Mouse (Mus musculus) CH12.LX (cell line): Measurements from ENCODE around the gene Prss57. TPM values are rescaled to one million over a fixed set of nuclear protein-coding genes. Genes with fewer than 3 reads are reported as not detected.

Experiments
- DNase-seq: peaks from one replicate; pipeline ENCODE4 v3.0.0-alpha.2; 2013; ENCODE audit errors: extremely low read depth
- H3K27ac ChIP-seq: 2 replicates; pipeline ENCODE4 v1.5.1; 2012; ENCODE audit warnings: low read depth, mild to moderate bottlenecking, control low read depth, moderate library complexity; ENCODE audit not compliant: insufficient read depth
- H3K27me3 ChIP-seq: replicated peaks from 2 replicates; pipeline ENCODE3; 2012; ENCODE audit warnings: inconsistent platforms
- H3K36me3 ChIP-seq, 2 experiments: replicated peaks in 1 of 2; 2 replicates each; pipeline versions ENCODE3 to v1.6.1; 2012; ENCODE audit warnings: inconsistent platforms in 1 of 2, low read length in 1 of 2, mild to moderate bottlenecking in 1 of 2, mixed read lengths in 1 of 2, moderate library complexity in 1 of 2; ENCODE audit not compliant: control insufficient read depth in 1 of 2, insufficient read depth in 1 of 2
- H3K4me1 ChIP-seq, 2 experiments: 2 replicates each; pipeline ENCODE4 v1.6.1; 2012; ENCODE audit warnings: inconsistent platforms in 1 of 2, moderate library complexity in 1 of 2; ENCODE audit not compliant: insufficient read depth in 2 of 2, control insufficient read depth in 1 of 2
- H3K4me2 ChIP-seq: 2 replicates; pipeline ENCODE4 v1.6.1; 2012; ENCODE audit warnings: low read depth, mild to moderate bottlenecking, control low read depth; ENCODE audit not compliant: poor library complexity, insufficient read depth, severe bottlenecking
- H3K4me3 ChIP-seq, 3 experiments: fragments of 150-350 bp in 1 of 3; sonication (generic) in 1 of 3; replicated peaks in 1 of 3; 2 replicates each; pipeline versions ENCODE3 to v1.5.1; 2011 to 2012; ENCODE audit warnings: low read depth in 2 of 3, low read length in 2 of 3, mild to moderate bottlenecking in 2 of 3, moderate library complexity in 2 of 3, control low read depth in 1 of 3, improper control_type of control experiment in 1 of 3, inconsistent platforms in 1 of 3, mixed read lengths in 1 of 3; ENCODE audit not compliant: poor library complexity in 1 of 3
- H3K79me2 ChIP-seq: replicated peaks from 2 replicates; pipeline ENCODE4 v1.6.1; 2012; ENCODE audit warnings: mild to moderate bottlenecking, moderate library complexity; ENCODE audit not compliant: control insufficient read depth, poor library complexity, insufficient read depth, severe bottlenecking; ENCODE audit errors: extremely low read depth
- H3K9ac ChIP-seq: 2 replicates; pipeline ENCODE4 v1.6.1; 2012; ENCODE audit warnings: low read depth, mild to moderate bottlenecking, control low read depth, moderate library complexity; ENCODE audit not compliant: insufficient read depth
- H3K9me3 ChIP-seq: replicated peaks from 2 replicates; pipeline ENCODE3; 2012; ENCODE audit warnings: low read length, inconsistent platforms, mixed read lengths
- CTCF ChIP-seq, 2 experiments: IDR thresholded peaks in 1 of 2; conservative IDR thresholded peaks in 1 of 2; 2 replicates each; pipeline ENCODE4 v1.5.1; 2011 to 2012; ENCODE audit warnings: low read depth in 2 of 2, low read length in 2 of 2, improper control_type of control experiment in 1 of 2, inconsistent platforms in 1 of 2, mild to moderate bottlenecking in 1 of 2, moderate library complexity in 1 of 2
- ELF1 ChIP-seq: IDR thresholded peaks from 2 replicates; pipeline ENCODE4 v1.6.1; 2014; ENCODE audit warnings: low read depth, mild to moderate bottlenecking, inconsistent platforms, low read length, improper control_type of control experiment
- JUND ChIP-seq: conservative IDR thresholded peaks from 2 replicates; pipeline ENCODE4 v1.6.1; 2011; ENCODE audit warnings: low read depth, low read length, improper control_type of control experiment
- MAZ ChIP-seq: IDR thresholded peaks from 2 replicates; pipeline ENCODE4 v1.6.1; 2012; ENCODE audit warnings: low read depth, mild to moderate bottlenecking, inconsistent platforms, low read length, improper control_type of control experiment, moderate library complexity
- MYC ChIP-seq: IDR thresholded peaks from 2 replicates; pipeline ENCODE4 v1.6.1; 2011; ENCODE audit warnings: low read depth, mild to moderate bottlenecking, improper control_type of control experiment, low read length
- NELFE ChIP-seq: IDR thresholded peaks from 2 replicates; pipeline ENCODE4 v1.6.1; 2011; ENCODE audit warnings: low read depth, low read length, improper control_type of control experiment
- POLR2A ChIP-seq: IDR thresholded peaks from 2 replicates; pipeline ENCODE4 v1.6.1; 2011; ENCODE audit warnings: low read depth, mild to moderate bottlenecking, improper control_type of control experiment, low read length
- SMC3 ChIP-seq: IDR thresholded peaks from 2 replicates; pipeline ENCODE4 v1.6.1; 2011; ENCODE audit warnings: low read depth, low read length, improper control_type of control experiment
- TBP ChIP-seq: conservative IDR thresholded peaks from 2 replicates; pipeline ENCODE4 v1.6.1; 2011; ENCODE audit warnings: low read depth, low read length, improper control_type of control experiment
- USF1 ChIP-seq: IDR thresholded peaks from 2 replicates; pipeline ENCODE4 v1.6.1; 2014; ENCODE audit warnings: low read depth, mild to moderate bottlenecking, inconsistent platforms, low read length, improper control_type of control experiment
- USF2 ChIP-seq: conservative IDR thresholded peaks from 2 replicates; pipeline ENCODE4 v1.6.1; 2011; ENCODE audit warnings: low read depth, low read length, improper control_type of control experiment
- ZC3H11A ChIP-seq: IDR thresholded peaks from 2 replicates; pipeline ENCODE4 v1.6.1; 2012; ENCODE audit warnings: low read depth, mild to moderate bottlenecking, inconsistent platforms, low read length, improper control_type of control experiment
- ZMIZ1 ChIP-seq: IDR thresholded peaks from 2 replicates; pipeline ENCODE4 v1.6.1; 2012; ENCODE audit warnings: low read depth, mild to moderate bottlenecking, inconsistent platforms, low read length, improper control_type of control experiment
- ZNF384 ChIP-seq: IDR thresholded peaks from 2 replicates; pipeline ENCODE4 v1.6.1; 2012; ENCODE audit warnings: low read depth, low read length, improper control_type of control experiment, inconsistent platforms
- dilution Hi-C: fragments of 300-500 bp; cut with MboI; formaldehyde crosslinking; loops from 2 replicates; pipeline ENCODE4 v1.14.3; 2020; ENCODE audit warnings: low sequenced_read_pairs; ENCODE audit not compliant: extremely low pct_unique_long_range_greater_than_20kb, extremely low pct_ligation_motif_present
- in situ Hi-C: fragments of 300-500 bp; cut with MboI; formaldehyde crosslinking; loops from 3 replicates; pipeline ENCODE4 v1.14.3; 2019; ENCODE audit warnings: low sequenced_read_pairs, low pct_ligation_motif_present, low pct_unique_long_range_greater_than_20kb, mixed read lengths
- polyA plus RNA-seq: library from polyadenylated mRNA; unstranded; fragments of >175 nt; gene quantifications from 2 replicates; pipeline ENCODE4 v1.2.1, GENCODE M21; 2012; ENCODE audit warnings: low read depth; ENCODE audit not compliant: insufficient read length
- total RNA-seq, 2 experiments: library from RNA; depleted of rRNA; stranded (reverse); fragments of 300-350 nt in 1 of 2; fragments of >200 nt in 1 of 2; gene quantifications; 2 replicates each; pipeline ENCODE4 v1.2.3; 2012 to 2014

Gene Prss57
- total and polyA plus RNA-seq, 3 experiments: 0.08 TPM; not detected in 2

DNA sequence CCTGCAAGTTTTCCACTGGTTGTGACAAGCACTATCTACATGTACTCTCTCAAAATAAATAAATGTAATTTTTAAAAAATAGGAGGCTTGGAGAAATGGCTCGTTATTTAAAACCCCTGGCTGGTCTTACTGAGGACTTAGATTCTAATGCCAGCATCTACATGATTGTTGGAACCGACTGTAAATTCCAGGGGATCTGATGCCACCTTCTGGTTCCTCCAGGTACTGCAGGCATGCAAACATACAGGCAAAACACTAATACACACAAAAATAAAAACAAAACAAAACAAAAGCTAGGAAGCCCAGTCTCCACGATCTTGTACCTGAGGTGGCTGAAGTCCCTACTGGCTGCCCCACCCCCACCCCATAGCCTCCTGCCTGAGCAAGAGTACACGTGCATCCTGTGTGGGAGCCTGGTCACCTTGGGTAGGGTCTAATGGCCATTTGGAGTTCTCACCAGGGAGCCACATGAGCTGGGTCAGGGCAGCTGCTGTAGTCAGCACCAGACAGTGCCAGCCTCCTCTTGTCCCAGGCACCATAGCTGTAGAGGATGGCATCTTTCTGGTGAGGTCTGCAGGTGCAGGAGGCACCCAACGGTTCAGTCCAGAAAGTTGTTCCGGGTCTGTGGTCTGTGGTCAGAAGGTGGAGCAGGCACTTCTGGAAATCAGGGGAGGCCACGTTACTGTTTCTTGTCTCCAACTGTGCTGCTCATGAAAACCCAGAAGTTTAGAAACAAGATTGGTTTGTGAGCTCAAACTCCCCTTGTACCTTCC is 2.2 kb downstream of the Prss57 start (continued):
- TF ChIP-seq JUND (no peak), MAZ (no peak), POLR2A (no peak), TBP (no peak), ELF1 (no peak), MYC (no peak), USF1 (no peak), NELFE (no peak), ZC3H11A (no peak)

DNA sequence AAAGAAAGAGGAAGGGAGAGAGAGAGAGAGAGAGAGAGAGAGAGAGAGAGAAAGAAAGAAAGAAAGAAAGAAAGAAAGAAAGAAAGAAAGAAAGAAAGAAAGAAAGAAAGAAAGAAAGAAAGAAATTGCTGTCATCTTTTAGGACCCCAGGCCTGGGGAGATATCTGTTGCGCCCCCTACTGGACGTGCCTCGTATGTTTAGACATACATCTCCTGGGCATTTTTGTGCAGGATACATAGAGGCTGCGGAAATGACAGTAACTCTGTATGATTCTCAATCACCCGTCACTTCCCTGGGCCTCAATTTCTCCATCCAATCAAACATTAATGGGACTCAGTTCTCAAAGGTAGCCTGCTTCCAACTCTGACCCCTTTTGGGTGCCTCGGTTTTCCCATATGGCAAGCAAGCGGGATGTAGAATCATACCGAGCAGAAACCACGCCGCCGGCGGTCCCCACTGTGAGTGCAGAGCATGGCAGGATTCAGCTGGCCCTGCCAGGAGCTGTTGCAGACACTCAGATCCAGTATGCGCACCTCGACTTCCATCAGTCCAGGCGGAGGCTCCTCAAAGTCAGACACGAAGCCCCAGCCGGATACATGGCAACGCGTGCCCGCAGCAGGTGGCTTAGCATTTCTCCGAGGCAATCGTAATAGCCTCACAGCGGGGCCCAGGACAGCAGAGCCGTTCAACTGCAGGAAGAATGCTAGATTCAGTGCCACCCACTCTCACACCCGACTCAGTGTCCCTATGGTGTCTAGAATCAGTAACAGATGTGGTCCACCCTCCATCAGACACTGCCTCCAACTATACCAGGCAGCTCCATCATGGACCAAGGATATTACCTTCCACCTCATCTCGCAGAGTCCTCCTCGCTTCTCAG is 6.6 kb downstream of the Prss57 start:
- Histone ChIP-seq H3K4me3 (no peak overlapping the region), H3K9me3 (no peaks in the 10 kb centered on the region), H3K27me3 (peaks cover 41% of the 10 kb centered on the region), H3K36me3 (no peaks in the 10 kb centered on the region), H3K27ac (no peak overlapping the region), H3K4me1 (peaks cover 17 to 39% of the 10 kb centered on the region in 2 experiments), H3K79me2 (no peaks in the 10 kb centered on the region), H3K9ac (no peak overlapping the region), H3K4me2 (no peak overlapping the region)
- DNase-seq: peak; percentile 63
- in situ Hi-C loops: loop anchor here (5.0 kb wide), 1 partner anchor 92 kb away; no protein-coding TSS in a partner anchor
- no peak for TF ChIP-seq USF2
- peak; percentile 23; the same call in 1 of the 2 replicates for TF ChIP-seq SMC3
- no peak for TF ChIP-seq ZMIZ1
- TF ChIP-seq CTCF (conservative IDR thresholded peaks at IDR 0.05 in 1 of 2, IDR thresholded peaks at IDR 0.05 in 1 of 2; ENCODE audit: low read depth in 2 of 2, low read length in 2 of 2): peak; percentile 63 to 66
- no peak for TF ChIP-seq ZNF384
- dilution Hi-C loops: no loop called here

DNA sequence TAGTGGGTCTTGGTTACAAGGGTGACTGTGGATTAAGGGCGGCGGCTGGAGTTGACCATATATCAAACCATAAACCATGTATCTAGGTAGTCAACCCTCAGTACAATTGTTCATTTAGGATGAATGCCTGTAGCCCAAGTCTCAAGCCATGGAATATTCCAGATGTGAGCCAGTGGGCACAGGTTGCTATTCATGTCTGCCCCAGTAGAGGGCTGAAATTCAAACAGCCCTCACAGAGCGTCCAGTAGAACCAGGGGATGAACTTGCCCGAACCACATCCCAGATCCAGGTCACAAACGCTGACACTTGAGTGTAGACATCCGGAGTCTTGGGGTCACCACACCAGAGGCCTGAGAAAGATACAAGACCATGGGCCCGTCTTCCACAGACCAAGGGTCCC is 7.7 kb downstream of the Prss57 start:
- H3K4me3 ChIP-seq: no peak overlapping the region
- no peaks in the 10 kb centered on the region for H3K79me2 ChIP-seq
- no peak for DNase-seq
- H3K27ac ChIP-seq: no peak overlapping the region
- TF ChIP-seq CTCF (conservative IDR thresholded peaks at IDR 0.05 in 1 of 2, IDR thresholded peaks at IDR 0.05 in 1 of 2; ENCODE audit: low read depth in 2 of 2, low read length in 2 of 2) (peak; percentile 37 to 39), SMC3 (peak; percentile 9; the same call in 1 of the 2 replicates), JUND (no peak), POLR2A (no peak)
- H3K36me3 ChIP-seq: no peaks in the 10 kb centered on the region
- H3K27me3 ChIP-seq: peaks cover 50% of the 10 kb centered on the region
- H3K9me3 ChIP-seq: no peaks in the 10 kb centered on the region
- dilution Hi-C loops (no loop called here), in situ Hi-C loops (loop anchor here (5.0 kb wide), 1 partner anchor 91 kb away; no protein-coding TSS in a partner anchor)
- H3K4me1 ChIP-seq: peaks cover 14 to 37% of the 10 kb centered on the region in 2 experiments
- no peak overlapping the region for H3K4me2 ChIP-seq
- H3K9ac ChIP-seq: no peak overlapping the region
